Mouse (Mus musculus): ENCODE results near the gene Bckdk. TPM values are rescaled to one million over a fixed set of nuclear protein-coding genes. Genes with fewer than 3 reads are reported as not detected.
"Not testable (repeated sequence)": the region's sequence is repeated elsewhere in the genome, so short reads cannot be mapped to it uniquely, and the experiment has no call there.

Gene Bckdk
- polyA plus RNA-seq, 1 experiment from 2014 or later = 80.5 TPM

DNA sequence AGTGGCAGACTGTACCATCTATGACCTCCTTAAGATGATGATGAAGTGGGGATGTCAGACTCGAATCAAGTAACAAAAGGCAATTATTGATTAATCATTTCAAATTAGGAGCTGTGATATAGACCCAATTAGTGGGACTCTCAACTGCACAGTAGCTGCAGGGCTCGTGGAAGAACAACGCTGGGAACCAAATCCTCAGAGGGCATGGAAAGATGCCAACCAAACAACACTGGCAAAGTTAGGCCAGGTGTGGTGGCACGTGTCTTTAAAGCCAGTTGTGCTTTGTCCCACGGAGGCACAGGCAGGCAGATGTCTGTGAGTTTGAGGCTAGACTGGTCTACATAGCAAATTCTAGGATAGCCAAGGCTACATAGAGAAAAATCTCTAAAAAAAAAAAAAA lies 26.8 kb downstream of the Bckdk start:
- DNase-seq (ENCODE audit: low spot score) = no peak

DNA sequence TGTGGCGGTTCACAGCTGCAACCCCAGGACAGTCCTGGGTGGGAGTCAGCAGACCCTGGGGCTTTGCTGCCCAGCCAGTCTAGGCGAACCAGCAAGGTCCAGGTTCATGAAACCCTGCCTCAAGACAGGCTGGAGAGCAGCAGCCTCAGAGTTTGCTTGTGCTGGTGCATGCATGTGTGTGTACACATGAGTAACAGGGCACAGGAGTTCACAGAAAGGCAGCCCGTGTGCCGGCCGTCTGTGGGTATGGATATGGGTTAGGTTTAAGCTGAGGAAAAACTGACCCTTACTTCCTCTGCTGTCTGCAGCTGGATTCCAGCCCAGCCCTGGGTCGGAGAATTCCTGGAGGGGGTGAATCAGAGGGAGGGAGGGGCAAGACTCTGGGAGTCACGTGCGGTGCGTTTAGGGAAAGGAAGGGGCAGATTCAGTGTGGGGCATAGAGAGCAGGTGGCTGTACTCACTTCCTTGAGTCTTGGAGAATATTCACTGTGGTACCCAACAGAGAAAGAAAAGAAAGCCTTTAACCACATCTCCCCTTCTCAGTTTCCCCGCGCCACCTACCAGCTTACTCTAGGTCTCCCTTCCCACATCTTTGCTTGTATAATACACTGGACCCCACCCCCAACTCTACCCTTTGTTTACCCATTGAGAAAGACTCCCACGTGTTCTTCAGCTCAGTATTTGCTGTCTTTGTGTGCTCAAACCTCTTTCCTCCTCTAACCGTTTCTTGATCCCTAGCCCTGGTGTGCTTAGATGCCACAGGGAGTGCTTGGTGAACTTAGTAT lies 27.7 kb downstream of the Bckdk start:
- no peak for DNase-seq (ENCODE audit: low spot score)

DNA sequence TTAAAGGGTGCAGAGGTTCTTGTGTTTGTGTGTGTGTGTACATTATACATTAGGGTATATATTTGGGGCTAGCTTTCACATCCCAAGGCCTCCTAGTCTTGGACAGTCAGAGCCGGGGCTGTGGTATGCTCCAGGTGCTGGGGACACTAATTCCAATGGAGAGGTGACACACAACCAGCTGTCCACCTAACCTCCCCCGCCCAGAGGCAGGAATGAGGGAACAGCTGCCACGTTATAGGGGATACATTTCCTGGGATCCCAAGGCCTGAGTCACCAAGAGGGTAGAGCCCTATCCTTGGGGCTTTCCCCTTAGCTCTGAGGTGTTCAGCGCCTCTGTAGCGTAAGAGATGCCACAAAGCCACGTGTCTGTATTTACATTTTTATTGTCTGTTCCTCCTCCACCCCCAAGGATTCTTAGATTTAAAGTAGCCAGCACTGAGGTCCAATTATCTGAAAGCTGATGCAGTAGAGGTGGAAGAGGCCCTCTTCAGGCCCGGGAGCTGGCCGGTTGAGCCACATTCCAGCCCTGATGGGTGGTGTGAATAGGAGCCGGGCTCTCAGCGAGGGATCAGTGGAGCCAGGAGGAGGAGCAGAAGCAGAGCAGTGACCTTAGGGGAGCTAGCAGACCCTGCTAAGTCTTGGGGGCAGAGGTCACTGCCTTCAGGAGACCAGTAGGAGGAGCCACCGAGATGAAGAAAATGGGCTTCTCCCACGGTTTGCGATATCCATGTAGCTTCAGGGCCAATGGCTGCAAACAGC lies 28.6 kb downstream of the Bckdk start:
- DNase-seq (ENCODE audit: low spot score) = no peak

DNA sequence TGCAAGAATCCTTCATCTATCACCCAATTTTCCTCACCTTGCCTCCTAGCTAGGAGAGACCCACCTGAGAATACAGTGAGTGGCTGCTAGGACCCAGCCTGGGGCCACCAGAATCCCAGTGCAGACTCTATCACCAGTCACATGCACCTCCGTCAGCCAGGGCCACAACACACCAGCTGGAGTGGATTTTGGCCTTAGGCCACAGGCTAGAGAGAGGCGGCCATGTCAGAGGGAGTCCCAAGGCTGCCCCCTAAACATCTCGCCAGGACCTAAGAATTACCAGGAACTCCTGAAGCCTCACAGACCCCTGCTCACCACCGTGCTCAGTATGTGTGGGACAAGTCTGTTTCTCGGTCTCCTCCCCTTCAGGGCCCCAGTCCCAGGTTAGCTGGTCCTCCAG lies 30.2 kb downstream of the Bckdk start:
- no peak for DNase-seq (ENCODE audit: low spot score)

DNA sequence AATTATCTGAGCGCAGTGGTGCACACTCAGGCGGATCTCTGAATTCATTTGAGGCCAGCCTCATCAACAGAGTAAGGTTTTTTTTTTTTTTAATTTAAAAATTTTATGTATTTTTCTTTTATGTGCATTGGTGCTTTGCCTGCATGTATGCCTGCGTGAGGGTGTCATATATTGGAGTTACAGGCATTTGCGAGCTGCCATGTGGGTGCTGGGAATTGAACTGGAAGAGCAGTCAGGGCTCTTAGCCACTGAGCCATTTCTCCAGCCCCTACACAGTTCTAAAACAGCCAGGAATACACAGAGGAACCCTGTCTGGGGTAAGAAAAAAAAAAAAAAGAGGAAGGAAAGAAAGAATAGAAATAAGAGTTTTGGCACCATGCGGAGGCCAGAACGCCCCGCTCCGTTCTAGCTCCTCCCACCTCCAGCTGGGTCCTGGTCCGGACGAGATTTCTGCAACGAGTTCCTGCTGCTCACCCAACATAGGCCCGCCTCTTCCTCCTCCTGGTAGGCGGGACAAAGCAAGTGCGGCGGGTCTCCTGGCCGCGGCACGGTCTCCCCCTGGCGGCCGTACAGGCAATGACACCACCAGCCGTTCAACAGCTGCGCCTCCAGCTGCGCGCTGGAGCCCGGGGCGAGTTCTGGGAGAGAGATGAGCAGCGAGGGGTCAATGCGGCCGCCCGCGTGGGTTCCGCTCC lies 31.3 kb downstream of the Bckdk start:
- DNase-seq (ENCODE audit: low spot score) = peak; percentile 96

DNA sequence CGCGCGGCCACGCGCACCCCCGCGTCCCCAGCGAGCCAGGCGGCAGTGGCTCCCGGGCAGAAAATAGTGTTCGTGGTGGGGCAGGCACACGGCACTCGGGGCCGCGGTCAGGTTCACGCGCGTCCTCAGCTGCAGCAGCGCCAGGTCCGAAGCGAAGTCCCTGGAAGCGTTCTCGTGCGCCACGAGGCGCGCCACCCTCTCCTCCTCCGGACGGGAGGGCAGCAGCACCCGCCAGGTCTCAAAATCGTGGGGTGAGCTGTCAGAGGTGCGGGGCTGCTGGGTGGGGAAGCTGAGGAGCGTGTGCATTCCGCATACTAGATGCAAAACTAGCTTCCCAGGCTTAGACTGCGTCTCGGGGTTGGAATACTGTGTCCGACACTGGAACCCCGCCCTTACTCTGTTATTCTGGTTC lies 31.9 kb downstream of the Bckdk start:
- DNase-seq (ENCODE audit: low spot score) = no peak

DNA sequence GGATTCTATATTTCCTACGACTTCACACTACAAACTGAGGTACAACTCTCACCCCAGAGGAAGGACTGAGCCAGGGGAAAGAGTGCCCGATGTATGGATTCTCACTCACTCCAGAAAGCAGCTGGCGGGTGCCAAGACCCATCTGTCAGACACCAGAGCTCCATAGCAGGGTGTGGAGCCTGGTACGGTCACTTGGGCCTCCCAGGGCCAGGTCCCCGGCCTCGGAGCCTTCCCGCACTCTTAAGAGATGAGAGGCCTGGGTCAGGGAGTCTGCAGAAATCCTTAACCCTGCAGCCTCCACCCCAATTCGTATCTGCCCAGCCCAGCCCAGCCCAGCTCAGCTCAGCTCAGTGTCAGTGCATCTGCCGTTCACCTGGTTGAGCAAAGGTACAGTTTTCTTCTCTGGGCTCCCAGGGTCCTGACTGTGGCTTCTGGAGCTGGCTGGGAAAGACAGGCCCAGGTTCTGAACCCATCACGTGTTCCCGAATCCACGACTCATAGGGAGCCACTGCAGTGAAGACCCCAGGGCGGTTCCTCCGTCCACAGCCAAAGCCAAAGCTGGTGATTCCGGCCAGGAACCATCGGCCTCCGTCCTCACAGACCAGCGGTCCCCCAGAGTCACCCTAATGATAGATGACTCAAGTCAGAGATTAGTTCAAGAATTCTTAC lies 32.5 kb downstream of the Bckdk start:
- no peak for DNase-seq (ENCODE audit: low spot score)

DNA sequence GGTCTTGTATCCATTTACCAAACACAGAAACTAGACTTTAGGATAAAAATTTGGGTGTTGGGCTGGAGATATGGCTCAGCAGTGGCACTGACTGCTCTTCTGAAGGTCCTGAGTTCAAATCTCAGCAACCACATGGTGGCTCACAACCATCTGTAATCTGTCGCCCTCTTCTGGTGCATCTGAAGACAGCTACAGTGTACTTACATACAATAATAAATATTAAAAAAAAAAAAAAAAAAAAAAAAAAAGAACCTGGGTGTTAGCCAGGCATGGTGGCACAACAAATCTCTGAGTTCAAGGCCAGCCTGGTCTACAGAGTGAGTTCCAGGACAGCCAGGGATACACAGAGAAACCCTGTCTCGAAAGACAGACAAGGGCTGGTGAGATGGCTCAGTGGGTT lies 38.2 kb downstream of the Bckdk start:
- not testable (repeated sequence) for DNase-seq (ENCODE audit: low spot score)

DNA sequence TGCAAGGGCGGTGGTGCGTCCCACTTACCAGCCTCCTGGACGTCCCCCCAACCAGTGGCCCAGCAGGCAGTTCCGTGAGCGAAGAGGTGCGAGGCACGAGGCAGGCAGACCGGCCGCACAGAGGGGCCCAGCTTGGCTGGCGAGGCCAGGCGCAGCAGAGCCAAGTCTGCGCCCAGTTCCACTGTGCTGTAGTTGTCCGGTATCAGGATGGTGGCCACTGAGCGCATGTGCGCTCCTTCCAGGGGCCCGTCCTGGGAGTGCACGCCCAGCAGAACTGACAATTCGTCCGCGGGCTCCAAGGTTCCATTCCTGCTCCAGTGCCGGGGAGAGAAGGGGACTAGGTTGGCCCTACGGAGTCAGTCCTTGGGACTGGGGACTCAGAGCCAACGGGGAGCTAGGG lies 40.7 kb downstream of the Bckdk start:
- no peak for DNase-seq (ENCODE audit: low spot score)

DNA sequence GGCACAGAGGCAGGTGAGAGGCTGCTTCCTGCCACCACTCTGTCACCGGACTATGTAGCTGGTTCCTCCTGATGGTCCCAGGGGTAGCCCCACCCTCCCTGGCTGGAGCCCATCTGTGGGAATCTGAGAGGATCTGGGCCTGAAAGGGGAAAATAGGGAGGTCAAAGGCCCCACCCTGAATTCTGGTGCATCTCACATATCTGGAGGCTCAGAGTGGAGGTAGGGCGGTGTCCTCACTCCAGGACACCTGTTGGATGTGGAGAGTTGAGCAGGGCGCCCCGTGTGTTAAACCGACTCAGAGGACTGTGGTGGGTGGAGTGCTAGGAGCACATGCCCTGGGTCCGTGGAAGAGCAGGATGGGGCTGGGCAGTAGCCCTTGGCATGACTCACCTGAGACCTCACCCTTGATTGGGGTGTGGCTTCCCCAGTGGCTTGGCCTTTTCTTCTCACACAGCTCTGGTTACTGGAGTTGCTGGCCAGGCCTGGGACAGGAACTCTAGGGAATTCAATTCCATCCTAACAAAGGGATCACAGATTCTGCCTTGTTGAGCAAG lies 42.7 kb downstream of the Bckdk start, which contains the start of gene Prss36:
TSS of gene Prss36 (minus strand) at position 256 of the 554 bp plus-strand sequence.
- DNase-seq (ENCODE audit: low spot score) = no peak

DNA sequence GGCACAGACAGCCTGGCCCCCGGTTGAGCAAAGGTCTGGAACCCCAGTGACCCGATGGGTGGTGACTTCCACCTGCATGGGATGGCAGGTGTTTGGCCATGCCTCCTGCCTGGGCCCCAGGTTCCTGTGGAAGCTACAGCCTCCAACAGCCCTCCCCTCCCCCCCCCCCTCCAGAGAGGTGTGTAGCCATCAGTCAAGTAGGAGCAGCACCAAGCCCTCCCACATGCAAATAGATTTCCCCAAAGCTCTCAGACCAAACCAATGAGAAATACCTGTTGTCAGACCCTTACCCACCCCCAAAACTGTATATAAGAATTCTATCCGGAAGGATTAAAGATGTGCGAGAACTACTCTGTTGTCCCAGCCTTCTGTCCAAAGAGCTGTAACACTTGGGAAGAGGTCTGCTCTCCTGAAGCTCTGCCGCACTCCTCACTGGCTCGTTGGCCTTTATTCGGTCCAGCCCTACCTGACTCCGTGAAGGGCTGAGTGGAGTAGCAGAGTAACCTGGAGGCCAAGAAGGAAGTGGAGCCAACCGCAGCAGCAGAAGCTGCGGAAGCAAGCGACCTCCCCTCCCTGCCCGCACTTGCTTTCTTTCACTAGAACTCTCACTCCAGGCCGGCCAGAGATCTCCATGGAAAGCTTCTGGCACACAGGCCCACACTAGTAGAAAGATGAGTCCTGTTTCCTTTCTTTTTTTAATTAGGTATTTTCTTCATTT lies 49.1 kb downstream of the Bckdk start:
- DNase-seq (ENCODE audit: low spot score) = peak; percentile 62

DNA sequence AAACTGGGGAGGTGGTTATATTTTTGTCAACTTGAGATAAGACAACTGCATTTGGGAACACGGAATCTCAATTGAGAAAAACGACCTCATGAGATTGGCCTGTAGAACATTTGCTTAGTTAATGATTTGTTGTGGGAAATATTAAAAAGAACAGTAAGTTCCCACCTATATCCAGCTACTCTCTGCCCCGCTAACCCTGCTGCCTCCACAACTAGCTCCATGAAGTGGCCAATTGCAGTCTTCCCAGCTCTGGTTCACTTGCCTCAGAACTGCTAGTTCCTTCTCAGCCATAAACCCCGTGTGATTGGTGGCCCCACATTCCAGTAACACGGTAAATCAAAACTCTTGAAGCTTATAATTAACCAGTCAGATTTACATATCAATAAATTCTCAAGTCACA lies 55.5 kb downstream of the Bckdk start:
- DNase-seq (ENCODE audit: low spot score) = no peak

Other genes starting within 250 kb of the Bckdk start
- 98.1 and 112 TPM in 2 replicates for gene Bcl7c, start 195.1 kb upstream of the Bckdk start, polyA plus RNA-seq (2015; fragmentation: Nextera tagmentation; extraction: Ambion mirVana)
- 13.1 and 13.5 TPM in 2 replicates for gene Ctf1, start 191.3 kb upstream of the Bckdk start, polyA plus RNA-seq (2015; fragmentation: Nextera tagmentation; extraction: Ambion mirVana)
- gene Ctf2, start 171.9 kb upstream of the Bckdk start, polyA plus RNA-seq (2015; fragmentation: Nextera tagmentation; extraction: Ambion mirVana) = 0.06 TPM in 1 of 2 replicates, not detected in the other
- gene Fbxl19, start 159.5 kb upstream of the Bckdk start, polyA plus RNA-seq (2015; fragmentation: Nextera tagmentation; extraction: Ambion mirVana) = 1.6 and 1.7 TPM in 2 replicates
- 16.1 TPM in 2 replicates for gene Orai3, start 134.3 kb upstream of the Bckdk start, polyA plus RNA-seq (2015; fragmentation: Nextera tagmentation; extraction: Ambion mirVana)
- gene Setd1a, start 127.4 kb upstream of the Bckdk start, polyA plus RNA-seq (2015; fragmentation: Nextera tagmentation; extraction: Ambion mirVana) = 18.2 and 21.1 TPM in 2 replicates
- gene Gm49388, start 118.5 kb upstream of the Bckdk start, polyA plus RNA-seq (2015; fragmentation: Nextera tagmentation; extraction: Ambion mirVana) = not detected in 2 replicates
- 8.7 and 10.4 TPM in 2 replicates for gene Hsd3b7, start 103.5 kb upstream of the Bckdk start, polyA plus RNA-seq (2015; fragmentation: Nextera tagmentation; extraction: Ambion mirVana)
- gene Stx4a, start 79.8 kb upstream of the Bckdk start, polyA plus RNA-seq (2015; fragmentation: Nextera tagmentation; extraction: Ambion mirVana) = 48.9 and 50.5 TPM in 2 replicates
- gene Stx1b, start 79.5 kb upstream of the Bckdk start, polyA plus RNA-seq (2015; fragmentation: Nextera tagmentation; extraction: Ambion mirVana) = 0.19 and 0.49 TPM in 2 replicates
- 12.9 and 13.8 TPM in 2 replicates for gene Zfp646, start 27.9 kb upstream of the Bckdk start, polyA plus RNA-seq (2015; fragmentation: Nextera tagmentation; extraction: Ambion mirVana)
- 22.0 and 26.2 TPM in 2 replicates for gene Zfp668, start 27.3 kb upstream of the Bckdk start, polyA plus RNA-seq (2015; fragmentation: Nextera tagmentation; extraction: Ambion mirVana)
- gene Prss53, start 13.1 kb upstream of the Bckdk start, polyA plus RNA-seq (2015; fragmentation: Nextera tagmentation; extraction: Ambion mirVana) = 0.39 and 0.57 TPM in 2 replicates
- gene Gm21974, start 8.6 kb upstream of the Bckdk start, polyA plus RNA-seq (2015; fragmentation: Nextera tagmentation; extraction: Ambion mirVana) = not detected in 2 replicates
- 47.0 and 54.5 TPM in 2 replicates for gene Vkorc1, start 8.5 kb upstream of the Bckdk start, polyA plus RNA-seq (2015; fragmentation: Nextera tagmentation; extraction: Ambion mirVana)
- 40.7 and 43.0 TPM in 2 replicates for gene Kat8, start 8.4 kb downstream of the Bckdk start, polyA plus RNA-seq (2015; fragmentation: Nextera tagmentation; extraction: Ambion mirVana)
- 2.9 and 3.3 TPM in 2 replicates for gene Prss8, start 26.0 kb downstream of the Bckdk start, polyA plus RNA-seq (2015; fragmentation: Nextera tagmentation; extraction: Ambion mirVana)
- gene Prss36, start 42.6 kb downstream of the Bckdk start, polyA plus RNA-seq (2015; fragmentation: Nextera tagmentation; extraction: Ambion mirVana) = 7.8 and 11.1 TPM in 2 replicates
- 178 and 286 TPM in 2 replicates for gene Fus, start 63.4 kb downstream of the Bckdk start, polyA plus RNA-seq (2015; fragmentation: Nextera tagmentation; extraction: Ambion mirVana)
- 372 and 387 TPM in 2 replicates for gene Pycard, start 89.8 kb downstream of the Bckdk start, polyA plus RNA-seq (2015; fragmentation: Nextera tagmentation; extraction: Ambion mirVana)
- gene Trim72, start 99.9 kb downstream of the Bckdk start, polyA plus RNA-seq (2015; fragmentation: Nextera tagmentation; extraction: Ambion mirVana) = not detected in 2 replicates
- gene Itgam, start 158.6 kb downstream of the Bckdk start, polyA plus RNA-seq (2015; fragmentation: Nextera tagmentation; extraction: Ambion mirVana) = 1.2 and 1.4 TPM in 2 replicates
- not detected in 2 replicates for gene Gm49368, start 158.6 kb downstream of the Bckdk start, polyA plus RNA-seq (2015; fragmentation: Nextera tagmentation; extraction: Ambion mirVana)
- 1.5 and 1.6 TPM in 2 replicates for gene Itgax, start 225.5 kb downstream of the Bckdk start, polyA plus RNA-seq (2015; fragmentation: Nextera tagmentation; extraction: Ambion mirVana)